Mouse (Mus musculus) hindbrain, embryonic 13.5 days (tissue): Measurements from ENCODE around the gene Stk35. TPM values are rescaled to one million over a fixed set of nuclear protein-coding genes. Genes with fewer than 3 reads are reported as not detected.

ENCODE experiments used
- ATAC-seq: fragments of 200-750 bp; cut with Nextera tagmentation; 2 replicates; pipeline ENCODE4 v1.8.0; 2017; ENCODE audit warnings: moderate TSS enrichment; ENCODE audit not compliant: low FRiP score
- H3K27ac ChIP-seq: fragments of 300-500 bp; sonication (generic); 2 replicates; pipeline ENCODE4 v1.5.1; 2015; ENCODE audit warnings: inconsistent platforms, mild to moderate bottlenecking, moderate library complexity
- H3K27me3 ChIP-seq: fragments of 300-500 bp; sonication (generic); 2 replicates; pipeline ENCODE4 v1.6.1; 2015; ENCODE audit warnings: mild to moderate bottlenecking, inconsistent platforms
- H3K36me3 ChIP-seq: fragments of 300-500 bp; sonication (generic); 2 replicates; pipeline ENCODE4 v1.6.1; 2015; ENCODE audit warnings: mild to moderate bottlenecking, inconsistent platforms
- H3K4me1 ChIP-seq: fragments of 300-500 bp; sonication (generic); replicated peaks from 2 replicates; pipeline ENCODE4 v1.6.1; 2015; ENCODE audit warnings: inconsistent platforms
- H3K4me2 ChIP-seq: fragments of 300-500 bp; sonication (generic); 2 replicates; pipeline ENCODE4 v1.6.1; 2015; ENCODE audit warnings: inconsistent platforms, mild to moderate bottlenecking, moderate library complexity
- H3K4me3 ChIP-seq: fragments of 300-500 bp; sonication (generic); 2 replicates; pipeline ENCODE4 v1.5.1; 2015; ENCODE audit warnings: mild to moderate bottlenecking, inconsistent platforms
- H3K9ac ChIP-seq: fragments of 300-500 bp; sonication (generic); 2 replicates; pipeline ENCODE4 v1.6.1; 2015; ENCODE audit warnings: mild to moderate bottlenecking, inconsistent platforms
- H3K9me3 ChIP-seq: fragments of 300-500 bp; sonication (generic); 2 replicates; pipeline ENCODE4 v1.6.1; 2016; ENCODE audit warnings: inconsistent platforms
- WGBS: fragments of 180-500 bp; shearing (Covaris S2); methylation state at CpG from one replicate; pipeline ENCODE4 v1.1.7; 2015; 5-methylcytosine and 5-hydroxymethylcytosine counted together
- polyA plus RNA-seq: library from polyadenylated mRNA; unstranded; fragments of >200 nt; fragmentation: Nextera tagmentation; extraction: Ambion mirVana; gene quantifications from 2 replicates; pipeline ENCODE4 v1.2.1, GENCODE M21; 2015

Gene Stk35
- polyA plus RNA-seq, 1 experiment from 2014 or later: 8.7 TPM

- no peak for ATAC-seq
- peaks cover 23% of the 10 kb centered on the region for H3K36me3 ChIP-seq
- no peak overlapping the region for H3K4me2 ChIP-seq
- H3K4me1 ChIP-seq: peaks cover 21% of the 10 kb centered on the region
- H3K9me3 ChIP-seq: no peaks in the 10 kb centered on the region
- no peaks in the 10 kb centered on the region for H3K27me3 ChIP-seq
- no peak overlapping the region for H3K4me3 ChIP-seq
- no peak overlapping the region for H3K27ac ChIP-seq
- no peak overlapping the region for H3K9ac ChIP-seq
- 94% methylated on average over 5 of the region's 5 CpGs for WGBS
Observed at GRCm38 (mm10) chr2:129817603-129818257, 17.4 kb downstream of the Stk35 start.

- Histone ChIP-seq H3K27ac (no peak overlapping the region), H3K27me3 (no peaks in the 10 kb centered on the region), H3K36me3 (peaks cover 21% of the 10 kb centered on the region; the same call in 1 of the 2 replicates), H3K4me2 (no peak overlapping the region), H3K4me1 (peaks cover 21% of the 10 kb centered on the region), H3K9ac (no peak overlapping the region), H3K4me3 (no peak overlapping the region), H3K9me3 (no peaks in the 10 kb centered on the region)
- ATAC-seq: no peak
- WGBS: 90% methylated on average over 2 of the region's 2 CpGs
Observed at GRCm38 (mm10) chr2:129818868-129819267, 18.6 kb downstream of the Stk35 start.

GRCm38 (mm10) chr2:129819531-129819930, 19.2 kb downstream of the Stk35 start:
- ATAC-seq: no peak
- H3K27me3 ChIP-seq: no peaks in the 10 kb centered on the region
- peaks cover 21% of the 10 kb centered on the region for H3K4me1 ChIP-seq
- H3K36me3 ChIP-seq: peaks cover 20% of the 10 kb centered on the region; the same call in 1 of the 2 replicates
- H3K4me3 ChIP-seq: no peak overlapping the region
- H3K27ac ChIP-seq: no peak overlapping the region
- 78% methylated on average over 2 of the region's 2 CpGs for WGBS
- no peak overlapping the region for H3K9ac ChIP-seq
- H3K9me3 ChIP-seq: no peaks in the 10 kb centered on the region
- H3K4me2 ChIP-seq: no peak overlapping the region

- Histone ChIP-seq H3K4me2 (no peak overlapping the region), H3K27me3 (no peaks in the 10 kb centered on the region), H3K9ac (no peak overlapping the region), H3K4me3 (no peak overlapping the region), H3K9me3 (no peaks in the 10 kb centered on the region), H3K27ac (no peak overlapping the region), H3K36me3 (peaks cover 18% of the 10 kb centered on the region; the same call in 1 of the 2 replicates), H3K4me1 (peaks cover 17% of the 10 kb centered on the region)
- no peak for ATAC-seq
- 98% methylated on average over 1 of the region's 1 CpGs for WGBS
Observed at GRCm38 (mm10) chr2:129819951-129820350, 19.6 kb downstream of the Stk35 start.

GRCm38 (mm10) chr2:129821021-129821420, 20.7 kb downstream of the Stk35 start:
- no peak overlapping the region for H3K4me2 ChIP-seq

GRCm38 (mm10) chr2:129821568-129821967, 21.3 kb downstream of the Stk35 start:
- Histone ChIP-seq H3K9me3 (no peaks in the 10 kb centered on the region), H3K4me1 (peaks cover 10% of the 10 kb centered on the region; the same call in 1 of the 2 replicates), H3K9ac (no peak overlapping the region), H3K27me3 (no peaks in the 10 kb centered on the region), H3K4me3 (no peak overlapping the region), H3K4me2 (no peak overlapping the region), H3K27ac (no peak overlapping the region), H3K36me3 (peaks cover 21% of the 10 kb centered on the region)
- ATAC-seq: no peak
- 86% methylated on average over 5 of the region's 5 CpGs for WGBS

More at GRCm38 (mm10) chr2:129821021-129821420, 20.7 kb downstream of the Stk35 start:
- H3K27ac ChIP-seq: no peak overlapping the region
- ATAC-seq: no peak
- 75% methylated on average over 8 of the region's 8 CpGs for WGBS
- H3K4me3 ChIP-seq: no peak overlapping the region
- H3K27me3 ChIP-seq: no peaks in the 10 kb centered on the region
- no peaks in the 10 kb centered on the region for H3K9me3 ChIP-seq
- H3K9ac ChIP-seq: no peak overlapping the region
- peaks cover 10% of the 10 kb centered on the region; the same call in 1 of the 2 replicates for H3K4me1 ChIP-seq
- peaks cover 23% of the 10 kb centered on the region for H3K36me3 ChIP-seq

- Histone ChIP-seq H3K9me3 (no peaks in the 10 kb centered on the region), H3K9ac (no peak overlapping the region), H3K4me2 (no peak overlapping the region), H3K4me3 (no peak overlapping the region), H3K36me3 (peaks cover 28% of the 10 kb centered on the region), H3K27me3 (no peaks in the 10 kb centered on the region), H3K27ac (no peak overlapping the region), H3K4me1 (peaks cover 10% of the 10 kb centered on the region; the same call in 1 of the 2 replicates)
- 94% methylated on average over 2 of the region's 2 CpGs for WGBS
- no peak for ATAC-seq
Observed at GRCm38 (mm10) chr2:129823310-129823709, 23.0 kb downstream of the Stk35 start.

- H3K4me3 ChIP-seq: no peak overlapping the region
- peaks cover 29% of the 10 kb centered on the region for H3K36me3 ChIP-seq
- ATAC-seq: no peak
- peaks cover 7% of the 10 kb centered on the region; the same call in 1 of the 2 replicates for H3K4me1 ChIP-seq
- H3K27ac ChIP-seq: no peak overlapping the region
- H3K4me2 ChIP-seq: no peak overlapping the region
- H3K27me3 ChIP-seq: no peaks in the 10 kb centered on the region
- no peaks in the 10 kb centered on the region for H3K9me3 ChIP-seq
- 92% methylated on average over 6 of the region's 6 CpGs for WGBS
- H3K9ac ChIP-seq: no peak overlapping the region
Observed at GRCm38 (mm10) chr2:129824254-129824653, 23.9 kb downstream of the Stk35 start.

- WGBS: 98% methylated on average over 3 of the region's 3 CpGs
- no peak for ATAC-seq
- no peak overlapping the region for H3K9ac ChIP-seq
- H3K4me3 ChIP-seq: no peak overlapping the region
- no peak overlapping the region for H3K4me2 ChIP-seq
- no peaks in the 10 kb centered on the region for H3K4me1 ChIP-seq
- H3K27me3 ChIP-seq: no peaks in the 10 kb centered on the region
- no peak overlapping the region for H3K27ac ChIP-seq
- no peaks in the 10 kb centered on the region for H3K9me3 ChIP-seq
- peaks cover 45% of the 10 kb centered on the region for H3K36me3 ChIP-seq
Observed at GRCm38 (mm10) chr2:129826141-129826540, 25.8 kb downstream of the Stk35 start.

- 86% methylated on average over 4 of the region's 4 CpGs for WGBS
- no peak overlapping the region for H3K27ac ChIP-seq
- no peaks in the 10 kb centered on the region for H3K9me3 ChIP-seq
- no peak overlapping the region for H3K4me3 ChIP-seq
- H3K36me3 ChIP-seq: peaks cover 36% of the 10 kb centered on the region
- no peaks in the 10 kb centered on the region for H3K4me1 ChIP-seq
- ATAC-seq: no peak
- no peak overlapping the region for H3K4me2 ChIP-seq
- H3K27me3 ChIP-seq: no peaks in the 10 kb centered on the region
- H3K9ac ChIP-seq: no peak overlapping the region
Observed at GRCm38 (mm10) chr2:129832993-129833392, 32.7 kb downstream of the Stk35 start.

- ATAC-seq: no peak
- H3K27ac ChIP-seq: no peak overlapping the region
- no peaks in the 10 kb centered on the region for H3K27me3 ChIP-seq
- no peak overlapping the region for H3K4me3 ChIP-seq
- no peaks in the 10 kb centered on the region for H3K9me3 ChIP-seq
- H3K36me3 ChIP-seq: peaks cover 24% of the 10 kb centered on the region
- WGBS: 85% methylated on average over 1 of the region's 1 CpGs
- no peak overlapping the region for H3K9ac ChIP-seq
- H3K4me2 ChIP-seq: no peak overlapping the region
- H3K4me1 ChIP-seq: no peaks in the 10 kb centered on the region
Observed at GRCm38 (mm10) chr2:129834221-129834620, 33.9 kb downstream of the Stk35 start.

- no peak for ATAC-seq
- H3K9me3 ChIP-seq: no peaks in the 10 kb centered on the region
- no peak overlapping the region for H3K27ac ChIP-seq
- H3K4me2 ChIP-seq: no peak overlapping the region
- H3K4me1 ChIP-seq: no peaks in the 10 kb centered on the region
- H3K9ac ChIP-seq: no peak overlapping the region
- peaks cover 17% of the 10 kb centered on the region for H3K36me3 ChIP-seq
- WGBS: 82% methylated on average over 6 of the region's 6 CpGs
- no peak overlapping the region for H3K4me3 ChIP-seq
- H3K27me3 ChIP-seq: no peaks in the 10 kb centered on the region
Observed at GRCm38 (mm10) chr2:129834881-129835280, 34.6 kb downstream of the Stk35 start.

GRCm38 (mm10) chr2:129836921-129837320, 36.6 kb downstream of the Stk35 start:
- 65% methylated on average over 1 of the region's 1 CpGs for WGBS
- H3K9me3 ChIP-seq: no peaks in the 10 kb centered on the region
- no peaks in the 10 kb centered on the region for H3K27me3 ChIP-seq
- H3K9ac ChIP-seq: no peak overlapping the region
- no peak overlapping the region for H3K4me2 ChIP-seq
- H3K4me1 ChIP-seq: no peaks in the 10 kb centered on the region
- H3K27ac ChIP-seq: no peak overlapping the region
- peaks cover 3% of the 10 kb centered on the region; the same call in 1 of the 2 replicates for H3K36me3 ChIP-seq
- no peak overlapping the region for H3K4me3 ChIP-seq
- no peak for ATAC-seq
